Mouse (Mus musculus) neural tube, embryonic 12.5 days (tissue): ENCODE measurements at regions not wholly inside any gene's neighbourhood (a gene's known extent, or its start where the extent isn't known, plus 50 kb on each side); places are given as distances from the start of the nearest gene placed in this dataset.

Source experiments
- ATAC-seq: fragments of 200-750 bp; cut with Nextera tagmentation; 2 replicates; pipeline ENCODE4 v1.8.0; 2017; ENCODE audit warnings: low read depth, mild to moderate bottlenecking, moderate TSS enrichment, moderate library complexity; ENCODE audit not compliant: low FRiP score
- H3K27ac ChIP-seq: fragments of 300-500 bp; sonication (generic); 2 replicates; pipeline ENCODE4 v1.5.1; 2016
- H3K27me3 ChIP-seq: fragments of 300-500 bp; sonication (generic); replicated peaks from 2 replicates; pipeline ENCODE4 v1.6.1; 2016; ENCODE audit warnings: mild to moderate bottlenecking
- H3K36me3 ChIP-seq: fragments of 300-500 bp; sonication (generic); 2 replicates; pipeline ENCODE4 v1.6.1; 2016; ENCODE audit warnings: mild to moderate bottlenecking
- H3K4me1 ChIP-seq: fragments of 300-500 bp; sonication (generic); 2 replicates; pipeline ENCODE4 v1.6.1; 2016
- H3K4me2 ChIP-seq: fragments of 300-500 bp; sonication (generic); replicated peaks from 2 replicates; pipeline ENCODE4 v1.6.1; 2016; ENCODE audit warnings: mild to moderate bottlenecking
- H3K4me3 ChIP-seq: fragments of 300-500 bp; sonication (generic); 2 replicates; pipeline ENCODE4 v1.5.1; 2016
- H3K9ac ChIP-seq: fragments of 300-500 bp; sonication (generic); 2 replicates; pipeline ENCODE4 v1.6.1; 2016; ENCODE audit warnings: mild to moderate bottlenecking
- H3K9me3 ChIP-seq: fragments of 300-500 bp; sonication (generic); 2 replicates; pipeline ENCODE4 v1.6.1; 2016; ENCODE audit warnings: mild to moderate bottlenecking
- WGBS: fragments of 180-500 bp; shearing (Covaris S2); methylation state at CpG from one replicate; pipeline ENCODE4 v1.1.7; 2016; 5-methylcytosine and 5-hydroxymethylcytosine counted together

- no peak overlapping the region for H3K27ac ChIP-seq
Observed at GRCm38 (mm10) chr9:61232630-61233029, 139.5 kb upstream of the Tle3 start.

GRCm38 (mm10) chr9:61233251-61233650, 138.9 kb upstream of the Tle3 start:
- H3K4me1 ChIP-seq, result peaks cover 29% of the 10 kb centered on the region
- H3K4me2 ChIP-seq, result no peak overlapping the region
- no peak for ATAC-seq
- H3K9ac ChIP-seq, result no peak overlapping the region
- H3K4me3 ChIP-seq, result no peak overlapping the region
- H3K27ac ChIP-seq, result no peak overlapping the region
- no peaks in the 10 kb centered on the region for H3K9me3 ChIP-seq
- 76% methylated on average over 2 of the region's 2 CpGs for WGBS
- no peaks in the 10 kb centered on the region for H3K36me3 ChIP-seq
- H3K27me3 ChIP-seq, result peaks cover 37% of the 10 kb centered on the region

More at GRCm38 (mm10) chr9:61232630-61233029, 139.5 kb upstream of the Tle3 start:
- Histone ChIP-seq H3K4me3 (no peak overlapping the region), H3K9ac (no peak overlapping the region), H3K4me2 (no peak overlapping the region), H3K4me1 (peaks cover 31% of the 10 kb centered on the region), H3K27me3 (peaks cover 33% of the 10 kb centered on the region), H3K36me3 (no peaks in the 10 kb centered on the region), H3K9me3 (no peaks in the 10 kb centered on the region)
- ATAC-seq, result no peak
- WGBS, result 90% methylated on average over 7 of the region's 7 CpGs

GRCm38 (mm10) chr9:61235653-61236610, 136.2 kb upstream of the Tle3 start:
- WGBS, result 14% methylated on average over 17 of the region's 17 CpGs
- H3K4me2 ChIP-seq, result no peak overlapping the region
- H3K36me3 ChIP-seq, result no peaks in the 10 kb centered on the region

GRCm38 (mm10) chr9:61238687-61239250, 133.4 kb upstream of the Tle3 start:
- Histone ChIP-seq H3K27me3 (peaks cover 16% of the 10 kb centered on the region), H3K4me2 (no peak overlapping the region), H3K36me3 (no peaks in the 10 kb centered on the region), H3K4me1 (peaks cover 66% of the 10 kb centered on the region), H3K4me3 (no peak overlapping the region), H3K27ac (no peak overlapping the region), H3K9ac (no peak overlapping the region), H3K9me3 (no peaks in the 10 kb centered on the region)
- ATAC-seq, result no peak
- 46% methylated on average over 4 of the region's 4 CpGs for WGBS

More at GRCm38 (mm10) chr9:61235653-61236610, 136.2 kb upstream of the Tle3 start:
- Histone ChIP-seq H3K4me3 (no peak overlapping the region), H3K4me1 (peaks cover 51% of the 10 kb centered on the region), H3K27ac (no peak overlapping the region), H3K9ac (no peak overlapping the region), H3K27me3 (peaks cover 41% of the 10 kb centered on the region), H3K9me3 (no peaks in the 10 kb centered on the region)
- peak; percentile 92 for ATAC-seq

- no peaks in the 10 kb centered on the region for H3K36me3 ChIP-seq
- no peak overlapping the region for H3K4me2 ChIP-seq
- H3K9ac ChIP-seq, result no peak overlapping the region
- H3K4me3 ChIP-seq, result no peak overlapping the region
- no peaks in the 10 kb centered on the region for H3K9me3 ChIP-seq
- H3K4me1 ChIP-seq, result peaks cover 66% of the 10 kb centered on the region
- ATAC-seq, result no peak
- WGBS, result 50% methylated on average over 4 of the region's 4 CpGs
- H3K27me3 ChIP-seq, result peaks cover 15% of the 10 kb centered on the region
- no peak overlapping the region for H3K27ac ChIP-seq
Observed at GRCm38 (mm10) chr9:61239328-61239727, 132.8 kb upstream of the Tle3 start.

- peaks cover 56% of the 10 kb centered on the region for H3K4me1 ChIP-seq
Observed at GRCm38 (mm10) chr9:61241442-61241841, 130.7 kb upstream of the Tle3 start.

GRCm38 (mm10) chr9:61242167-61242860, 129.9 kb upstream of the Tle3 start:
- no peak overlapping the region for H3K9ac ChIP-seq
- 73% methylated on average over 9 of the region's 9 CpGs for WGBS
- H3K27ac ChIP-seq, result 0 out of 2 replicates have a peak overlapping the region, but pooled peaks have one; percentile 32
- H3K4me3 ChIP-seq, result no peak overlapping the region
- peaks cover 9% of the 10 kb centered on the region for H3K27me3 ChIP-seq
- H3K9me3 ChIP-seq, result 0 out of 2 replicates have a peak, but pooled peaks cover 4% of the 10 kb centered on the region
- no peak for ATAC-seq
- peaks cover 48% of the 10 kb centered on the region for H3K4me1 ChIP-seq
- H3K4me2 ChIP-seq, result no peak overlapping the region
- H3K36me3 ChIP-seq, result no peaks in the 10 kb centered on the region

More at GRCm38 (mm10) chr9:61241442-61241841, 130.7 kb upstream of the Tle3 start:
- Histone ChIP-seq H3K4me2 (peak overlapping the region; percentile 18; the same call in 1 of the 2 replicates), H3K4me3 (no peak overlapping the region), H3K27ac (0 out of 2 replicates have a peak overlapping the region, but pooled peaks have one; percentile 32), H3K9me3 (0 out of 2 replicates have a peak, but pooled peaks cover 4% of the 10 kb centered on the region), H3K9ac (no peak overlapping the region), H3K27me3 (peaks cover 15% of the 10 kb centered on the region), H3K36me3 (no peaks in the 10 kb centered on the region)
- ATAC-seq, result peak; percentile 50; the same call in 1 of the 2 replicates
- 10% methylated on average over 8 of the region's 8 CpGs for WGBS

GRCm38 (mm10) chr9:61243289-61243688, 128.9 kb upstream of the Tle3 start:
- 78% methylated on average over 6 of the region's 6 CpGs for WGBS
- H3K27ac ChIP-seq, result no peak overlapping the region
- peaks cover 41% of the 10 kb centered on the region for H3K4me1 ChIP-seq
- peaks cover 4% of the 10 kb centered on the region for H3K27me3 ChIP-seq
- H3K9ac ChIP-seq, result no peak overlapping the region
- H3K4me2 ChIP-seq, result no peak overlapping the region
- H3K4me3 ChIP-seq, result no peak overlapping the region
- no peaks in the 10 kb centered on the region for H3K36me3 ChIP-seq
- 0 out of 2 replicates have a peak, but pooled peaks cover 4% of the 10 kb centered on the region for H3K9me3 ChIP-seq
- no peak for ATAC-seq

- H3K27me3 ChIP-seq, result no peaks in the 10 kb centered on the region
- WGBS, result 35% methylated on average over 5 of the region's 5 CpGs
- H3K9ac ChIP-seq, result no peak overlapping the region
- H3K27ac ChIP-seq, result no peak overlapping the region
- no peaks in the 10 kb centered on the region for H3K36me3 ChIP-seq
- ATAC-seq, result no peak
- 0 out of 2 replicates have a peak, but pooled peaks cover 1% of the 10 kb centered on the region for H3K9me3 ChIP-seq
- H3K4me2 ChIP-seq, result no peak overlapping the region
- H3K4me3 ChIP-seq, result no peak overlapping the region
- H3K4me1 ChIP-seq, result no peaks in the 10 kb centered on the region
Observed at GRCm38 (mm10) chr9:61249691-61250425, 122.3 kb upstream of the Tle3 start.

- no peak overlapping the region for H3K9ac ChIP-seq
- H3K4me2 ChIP-seq, result no peak overlapping the region
- H3K36me3 ChIP-seq, result no peaks in the 10 kb centered on the region
- no peaks in the 10 kb centered on the region for H3K27me3 ChIP-seq
- no peak for ATAC-seq
- 85% methylated on average over 6 of the region's 6 CpGs for WGBS
- H3K27ac ChIP-seq, result no peak overlapping the region
- H3K4me3 ChIP-seq, result no peak overlapping the region
- H3K9me3 ChIP-seq, result no peaks in the 10 kb centered on the region; the same call in 1 of the 2 replicates
- no peaks in the 10 kb centered on the region for H3K4me1 ChIP-seq
Observed at GRCm38 (mm10) chr9:61251606-61252005, 120.6 kb upstream of the Tle3 start.

- ATAC-seq, result no peak
- H3K36me3 ChIP-seq, result no peaks in the 10 kb centered on the region
- 63% methylated on average over 3 of the region's 3 CpGs for WGBS
Observed at GRCm38 (mm10) chr9:61253761-61254160, 118.4 kb upstream of the Tle3 start.

More at GRCm38 (mm10) chr9:61253761-61254160, 118.4 kb upstream of the Tle3 start:
- H3K27ac ChIP-seq, result no peak overlapping the region
- H3K4me3 ChIP-seq, result no peak overlapping the region
- no peaks in the 10 kb centered on the region; the same call in 1 of the 2 replicates for H3K9me3 ChIP-seq
- H3K4me1 ChIP-seq, result peaks cover 18% of the 10 kb centered on the region; the same call in 1 of the 2 replicates
- no peak overlapping the region for H3K9ac ChIP-seq
- H3K27me3 ChIP-seq, result no peaks in the 10 kb centered on the region; the same call in 1 of the 2 replicates
- H3K4me2 ChIP-seq, result no peak overlapping the region
